Mouse (Mus musculus): ENCODE data around the gene Nucb1.

GRCm38 (mm10) chr7:45551512-45551883, 41.3 kb upstream of the Nucb1 start:
- TF ChIP-seq CTCF (IDR thresholded peaks at IDR 0.05; ENCODE audit: low read depth, low read length), result no peak
- no peak for TF ChIP-seq POLR2A (IDR thresholded peaks at IDR 0.05; ENCODE audit: extremely low read depth, insufficient read depth, low read length)

All from liver, adult 2 months (tissue).